10 mouse cellular contexts compared by ENCODE assay signal in the genomic region with DNA sequence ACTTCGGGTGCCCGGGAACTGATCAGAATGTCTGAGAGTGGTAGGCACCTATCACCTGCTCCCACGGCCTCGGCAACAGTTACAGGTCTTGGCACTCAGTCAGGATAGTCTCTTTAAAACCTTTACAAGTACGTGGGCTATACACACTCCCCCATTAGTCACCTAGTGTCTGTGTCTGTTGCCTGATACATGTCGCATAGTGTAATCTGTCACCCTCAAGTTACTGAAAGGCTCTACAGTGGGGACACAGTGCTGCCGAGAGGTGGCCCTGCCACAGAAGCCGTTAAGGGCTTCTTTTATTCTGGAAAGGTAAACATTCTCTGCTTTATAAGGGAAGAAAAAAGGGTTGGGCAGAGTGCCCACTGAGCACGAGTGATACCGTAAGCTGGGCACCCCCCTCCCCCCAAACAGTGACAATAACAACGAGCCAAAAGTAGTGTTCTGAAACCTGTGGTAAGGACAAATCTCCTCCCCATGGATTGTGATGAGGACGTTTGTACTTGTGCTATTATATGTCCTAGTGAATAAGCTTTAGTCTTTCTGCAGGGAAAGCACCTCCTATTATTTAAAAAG.
"Had no signal": no experiment of that assay in that cellular context is flagged by ENCODE, and none has a peak within 500 bp of the region (broad histone marks: within the 10 kb centered on the region; RNA-seq: fewer than 3 reads in every experiment).

No protein-coding gene starts in this region.

- H3K4me3 ChIP-seq: limb, embryonic 15.5 days; liver, embryonic 12.5 days; midbrain, embryonic 12.5 days had no signal

- H3K36me3 ChIP-seq: limb, embryonic 15.5 days; liver, embryonic 12.5 days; midbrain, embryonic 12.5 days had no signal

- ATAC-seq: liver, embryonic 12.5 days had no signal

- H3K9me3 ChIP-seq: limb, embryonic 15.5 days; liver, embryonic 12.5 days; midbrain, embryonic 12.5 days had no signal

- H3K4me2 ChIP-seq: limb, embryonic 15.5 days; liver, embryonic 12.5 days; midbrain, embryonic 12.5 days had no signal

- H3K9ac ChIP-seq: limb, embryonic 15.5 days; liver, embryonic 12.5 days; midbrain, embryonic 12.5 days had no signal

- DNase-seq: kidney, adult 9 months; kidney, postnatal 36 days; layer of hippocampus, adult 9-11 months; layer of hippocampus, postnatal 36 days; right cerebral cortex, postnatal 14 days had no signal

- H3K27me3 ChIP-seq: limb, embryonic 15.5 days; liver, embryonic 12.5 days; midbrain, embryonic 12.5 days had no signal

- H3K27ac ChIP-seq: kidney, postnatal 0 days; limb, embryonic 15.5 days; liver, embryonic 12.5 days; macrophage; midbrain, embryonic 12.5 days had no signal
